Mouse (Mus musculus) granulocyte monocyte progenitor cell, adult 5-6 weeks (primary cell): ENCODE measurements at regions not wholly inside any gene's neighbourhood (a gene's known extent, or its start where the extent isn't known, plus 50 kb on each side); places are given as distances from the start of the nearest gene placed in this dataset.
A peak's percentile ranks its signal among the peaks of the same experiment; 100 is the strongest.

Experiments
- ATAC-seq: replicated peaks from 2 replicates; pipeline ENCODE4 v1.8.0; 2016; ENCODE audit warnings: mild to moderate bottlenecking, moderate TSS enrichment, inconsistent platforms; ENCODE audit not compliant: poor library complexity, severe bottlenecking

- ATAC-seq = no peak
Observed at GRCm38 (mm10) chr16:27138384-27138783, 146.9 kb upstream of the Gmnc start.

GRCm38 (mm10) chr16:27138987-27139386 lies 147.5 kb upstream of the Gmnc start:
- ATAC-seq = no peak

- ATAC-seq = 0 out of 2 replicates have a peak, but pooled peaks have one; percentile 40
Observed at GRCm38 (mm10) chr16:27140037-27140436, 148.6 kb upstream of the Gmnc start.

- ATAC-seq = no peak
Observed at GRCm38 (mm10) chr16:27155805-27156204, 151.5 kb upstream of the Ostn start.

GRCm38 (mm10) chr16:27195650-27196049 lies 111.6 kb upstream of the Ostn start:
- no peak for ATAC-seq
